Mouse (Mus musculus): ENCODE measurements at regions not wholly inside any gene's neighbourhood (a gene's known extent, or its start where the extent isn't known, plus 50 kb on each side); places are given as distances from the start of the nearest gene placed in this dataset.
"Not testable (repeated sequence)": the region's sequence is repeated elsewhere in the genome, so short reads cannot be mapped to it uniquely, and the experiment has no call there.

DNA sequence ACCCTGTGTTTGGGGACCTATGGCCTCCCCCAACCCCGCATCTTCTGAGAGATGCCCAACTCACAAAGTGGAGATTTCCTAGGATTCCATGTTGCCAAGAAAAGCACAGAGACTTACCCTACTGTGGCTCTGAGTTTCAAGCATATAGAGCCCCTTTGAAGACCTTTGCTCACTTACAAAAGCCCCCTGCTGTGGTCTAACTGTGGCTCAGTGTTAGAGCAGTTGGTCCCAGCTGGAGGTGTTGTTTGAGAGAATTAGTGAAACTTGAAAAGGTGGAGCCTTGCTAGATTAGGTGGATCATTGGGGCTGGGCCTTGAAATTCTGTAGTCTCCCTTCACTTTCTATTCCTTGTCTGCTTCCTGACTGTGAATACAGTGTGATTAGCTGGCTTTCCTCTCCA, 66.6 kb upstream of the Galnt18 start:
- no peak for DNase-seq (ENCODE audit: inconsistent age in 2 of 2, low spot score in 1 of 2)

GRCm38 (mm10) chr7:111843715-111844114, 63.9 kb upstream of the Galnt18 start:
- no peak for DNase-seq (ENCODE audit: inconsistent age in 2 of 2, low spot score in 1 of 2)

- DNase-seq (ENCODE audit: inconsistent age in 2 of 2, low spot score in 1 of 2): peak in 1 of 2 experiments; percentile 35
These were observed 61.0 kb upstream of the Galnt18 start for GRCm38 (mm10) chr7:111840826-111841225.

DNA sequence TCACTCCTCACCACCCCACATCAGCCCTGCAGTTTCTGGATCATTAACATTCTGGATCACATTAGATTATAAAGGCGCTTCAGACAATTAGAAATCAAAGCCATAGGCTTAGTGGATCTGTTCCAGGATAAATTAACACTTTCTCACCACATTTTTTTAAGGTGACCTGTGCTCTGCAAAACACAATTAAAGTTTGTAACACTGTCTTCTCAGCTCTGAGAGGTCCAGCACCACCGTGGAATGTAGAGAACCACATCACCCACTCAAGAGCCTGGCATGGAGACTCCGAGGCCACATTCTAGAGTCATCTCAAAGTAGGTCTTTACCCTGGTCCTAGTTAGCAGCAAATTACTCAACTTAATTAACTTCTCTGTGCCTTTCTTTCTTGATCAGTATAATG, 58.4 kb upstream of the Galnt18 start:
- DNase-seq (ENCODE audit: inconsistent age in 2 of 2, low spot score in 1 of 2): no peak

- DNase-seq (ENCODE audit: inconsistent age in 2 of 2, low spot score in 1 of 2): not testable (repeated sequence)
These were observed 54.6 kb upstream of the Galnt18 start for GRCm38 (mm10) chr7:111834356-111834755.

GRCm38 (mm10) chr7:111829931-111830330, 50.2 kb upstream of the Galnt18 start:
- DNase-seq (ENCODE audit: inconsistent age in 2 of 2, low spot score in 1 of 2): no peak

Data from adrenal gland, adult (tissue).